Comparison of ENCODE assay signal across 8 mouse cellular contexts in genomic region chr6:136804705-136805408, GRCm38 (mm10). TPM values are rescaled to one million over a fixed set of nuclear protein-coding genes. Genes with fewer than 3 reads are reported as not detected.
DNase-seq lines count a peak whose midpoint lies in the region; ATAC-seq and TF ChIP-seq lines count a peak whose summit lies in the region.

No protein-coding gene starts in this region.

- no peak for DNase-seq in heart, adult 2 months
- DNase-seq in heart, postnatal 36 days: no peak
- peak; percentile 69 for DNase-seq in CH12.LX (ENCODE audit: extremely low read depth)
- DNase-seq in forebrain, embryonic 14.5 days (ENCODE audit: low spot score): peak; percentile 22
- DNase-seq in liver, embryonic 13.5 days: peak; percentile 27
- DNase-seq in cerebellum, postnatal 10 days: no peak
- no peak for DNase-seq in adrenal gland, postnatal 25 days

- no peaks in the 10 kb centered on the region for H3K27me3 ChIP-seq in heart, adult 2 months (ENCODE audit: control insufficient read depth, insufficient read depth, low read length)
- no peaks in the 10 kb centered on the region for H3K27me3 ChIP-seq in CH12.LX (replicated peaks)
- H3K27me3 ChIP-seq in forebrain, embryonic 14.5 days (replicated peaks; ENCODE audit: control insufficient read depth, insufficient read depth, low read length): no peaks in the 10 kb centered on the region
- no peaks in the 10 kb centered on the region for H3K27me3 ChIP-seq in liver, embryonic 13.5 days

- ATAC-seq in forebrain, embryonic 14.5 days: no peak
- ATAC-seq in liver, embryonic 13.5 days (ENCODE audit: low read depth): no peak
- ATAC-seq in megakaryocyte-erythroid progenitor cell, adult 5-6 weeks (replicated peaks; ENCODE audit: low FRiP score, low TSS enrichment, poor library complexity, severe bottlenecking): no peak

- intact Hi-C loops in heart, adult 2 months (cut with DNase I): loop anchor here (1.0 kb wide), 1 partner anchor 22 kb away; the partner anchor contains the start of gene BC049715
- intact Hi-C loops in heart, postnatal 36 days (cut with DNase I): loop anchor here (1.0 kb wide), 1 partner anchor 22 kb away; the partner anchor contains the start of gene BC049715

- no peak overlapping the region for H3K9ac ChIP-seq in heart, adult 2 months (ENCODE audit: low read depth, low read length)
- H3K9ac ChIP-seq in CH12.LX (ENCODE audit: insufficient read depth, low read depth): peak overlapping the region; percentile 78
- peak overlapping the region; percentile 90 for H3K9ac ChIP-seq in forebrain, embryonic 14.5 days (ENCODE audit: low read length)
- H3K9ac ChIP-seq in liver, embryonic 13.5 days: peak overlapping the region; percentile 73

- in situ Hi-C loops in CH12.LX (cut with MboI; ENCODE audit: low pct_ligation_motif_present, low pct_unique_long_range_greater_than_20kb, low sequenced_read_pairs): no loop called here

- peak overlapping the region; percentile 34 for H3K4me2 ChIP-seq in CH12.LX (ENCODE audit: insufficient read depth, low read depth, poor library complexity, severe bottlenecking)
- H3K4me2 ChIP-seq in forebrain, embryonic 14.5 days (ENCODE audit: low read length): peak overlapping the region; percentile 56
- H3K4me2 ChIP-seq in liver, embryonic 13.5 days: peak overlapping the region; percentile 88

- peak overlapping the region; percentile 71 for H3K4me3 ChIP-seq in heart, adult 2 months
- peak overlapping the region; percentile 33 to 56 (median 48) for H3K4me3 ChIP-seq in CH12.LX (replicated peaks in 1 of 3; ENCODE audit: low read depth in 2 of 3, low read length in 2 of 3, poor library complexity in 1 of 3)
- peak overlapping the region; percentile 71 for H3K4me3 ChIP-seq in forebrain, embryonic 14.5 days (ENCODE audit: low read depth, low read length)
- H3K4me3 ChIP-seq in liver, embryonic 13.5 days (replicated peaks): peak overlapping the region; percentile 71

- TF ChIP-seq CTCF in heart, adult 2 months (IDR thresholded peaks at IDR 0.05): no peak
- peak in 1 of 2 experiments; percentile 28; a peak in 1 of 4 replicates for TF ChIP-seq CTCF in CH12.LX (conservative IDR thresholded peaks at IDR 0.05 in 1 of 2, IDR thresholded peaks at IDR 0.05 in 1 of 2; ENCODE audit: low read depth in 2 of 2, low read length in 2 of 2)

- H3K36me3 ChIP-seq in heart, adult 2 months (ENCODE audit: control insufficient read depth, insufficient read depth, low read length): no peaks in the 10 kb centered on the region
- no peaks in the 10 kb centered on the region for H3K36me3 ChIP-seq in CH12.LX (replicated peaks in 1 of 2; ENCODE audit: control insufficient read depth in 1 of 2, insufficient read depth in 1 of 2, low read length in 1 of 2)
- H3K36me3 ChIP-seq in forebrain, embryonic 14.5 days (ENCODE audit: control insufficient read depth, insufficient read depth, low read length): no peaks in the 10 kb centered on the region
- H3K36me3 ChIP-seq in liver, embryonic 13.5 days: peaks cover 3% of the 10 kb centered on the region; the same call in 1 of the 2 replicates

- no peak for TF ChIP-seq POLR2A in heart, adult 2 months (IDR thresholded peaks at IDR 0.05; ENCODE audit: insufficient read depth, low read depth, low read length)
- no peak for TF ChIP-seq POLR2A in CH12.LX (IDR thresholded peaks at IDR 0.05; ENCODE audit: low read depth, low read length)

- 18% methylated on average over 9 of the region's 9 CpGs for WGBS in heart, adult 2 months
- WGBS in forebrain, embryonic 14.5 days: 29% methylated on average over 9 of the region's 9 CpGs
- WGBS in liver, embryonic 13.5 days (ENCODE audit: insufficient replicate concordance): 11% methylated on average over 9 of the region's 9 CpGs

- dilution Hi-C loops in CH12.LX (cut with MboI; ENCODE audit: extremely low pct_ligation_motif_present, extremely low pct_unique_long_range_greater_than_20kb, low sequenced_read_pairs): no loop called here

- H3K27ac ChIP-seq in heart, adult 2 months: peak overlapping the region; percentile 99
- H3K27ac ChIP-seq in CH12.LX (ENCODE audit: insufficient read depth, low read depth): peak overlapping the region; percentile 70
- H3K27ac ChIP-seq in forebrain, embryonic 14.5 days (ENCODE audit: low read depth, low read length): peak overlapping the region; percentile 98
- peak overlapping the region; percentile 100 for H3K27ac ChIP-seq in liver, embryonic 13.5 days

- peaks cover 4% of the 10 kb centered on the region for H3K4me1 ChIP-seq in heart, adult 2 months (ENCODE audit: control insufficient read depth, insufficient read depth, low read length)
- peaks cover 2 to 38% of the 10 kb centered on the region in 2 experiments; a peak in 2 of 4 replicates for H3K4me1 ChIP-seq in CH12.LX (ENCODE audit: control insufficient read depth in 1 of 2, insufficient read depth in 2 of 2)
- peaks cover 14% of the 10 kb centered on the region for H3K4me1 ChIP-seq in forebrain, embryonic 14.5 days (ENCODE audit: control insufficient read depth, insufficient read depth, low read length)
- peaks cover 68% of the 10 kb centered on the region for H3K4me1 ChIP-seq in liver, embryonic 13.5 days (replicated peaks)

- no peak for TF ChIP-seq EP300 in heart, adult 2 months (IDR thresholded peaks at IDR 0.05; ENCODE audit: insufficient read depth, low read depth, low read length)
- TF ChIP-seq EP300 in CH12.LX (IDR thresholded peaks at IDR 0.05; ENCODE audit: low read length): peak; percentile 39; the same call in 1 of the 2 replicates

- no peaks in the 10 kb centered on the region for H3K79me2 ChIP-seq in heart, adult 2 months (replicated peaks; ENCODE audit: control insufficient read depth, insufficient read depth, low read length)
- peaks cover 16% of the 10 kb centered on the region for H3K79me2 ChIP-seq in CH12.LX (replicated peaks; ENCODE audit: control insufficient read depth, extremely low read depth, insufficient read depth, poor library complexity, severe bottlenecking)

- no peaks in the 10 kb centered on the region for H3K9me3 ChIP-seq in CH12.LX (replicated peaks; ENCODE audit: low read length)
- H3K9me3 ChIP-seq in forebrain, embryonic 14.5 days (replicated peaks; ENCODE audit: control insufficient read depth, low read length): no peaks in the 10 kb centered on the region
- no peaks in the 10 kb centered on the region for H3K9me3 ChIP-seq in liver, embryonic 13.5 days (replicated peaks)

- TF ChIP-seq RAD21 in CH12.LX (IDR thresholded peaks at IDR 0.05; ENCODE audit: low read depth, low read length): no peak

RNA-seq across cellular contexts. Expression of gene Hist4h4, which starts 0.6 kb away (rescaled TPM):
- 1 to 10 TPM; 5.9 to 6.5 TPM for total RNA-seq in heart, adult 2 months (2021)
- 0.16 and 0.56 TPM in 2 replicates for polyA plus RNA-seq in heart, adult 2 months (2012; rRNA removed)
- 1 to 10 TPM; 8.2 to 8.5 TPM for total RNA-seq in heart, postnatal 36 days (2021)
- total RNA-seq in CH12.LX (2012; rRNA removed): 78.2 and 135 TPM in 2 replicates
- total RNA-seq in CH12.LX (2014; rRNA removed): 2.7 and 3.6 TPM in 2 replicates
- polyA plus RNA-seq in CH12.LX (2012; ENCODE audit: insufficient read length, low read depth): 0.16 TPM in 2 replicates
- 0.61 and 1.5 TPM in 2 replicates for polyA plus RNA-seq in forebrain, embryonic 14.5 days (2014; fragmentation: Nextera tagmentation; extraction: Ambion mirVana)
- polyA plus RNA-seq in liver, embryonic 13.5 days (2015; fragmentation: Nextera tagmentation; extraction: Ambion mirVana): 1.3 and 1.5 TPM in 2 replicates
- 28.8 and 33.6 TPM in 2 replicates for total RNA-seq in megakaryocyte-erythroid progenitor cell, adult 5-6 weeks (2014; fragmentation: Nextera tagmentation)
- 19.2 and 39.0 TPM in 2 replicates for total RNA-seq in megakaryocyte-erythroid progenitor cell, adult 5-6 weeks (2017)
- 13.6 and 16.1 TPM in 2 replicates for total RNA-seq in adrenal gland, postnatal 25 days (2021)

RNA-seq across cellular contexts. Expression of gene H2afj, which starts 3.2 kb away (rescaled TPM):
- total RNA-seq in heart, adult 2 months (2021): 10 to 100 TPM; 29.4 to 30.1 TPM
- 24.6 and 49.4 TPM in 2 replicates for polyA plus RNA-seq in heart, adult 2 months (2012; rRNA removed)
- total RNA-seq in heart, postnatal 36 days (2021): 10 to 100 TPM; 29.9 to 30.9 TPM
- total RNA-seq in CH12.LX (2012; rRNA removed): 196 and 217 TPM in 2 replicates
- 124 and 125 TPM in 2 replicates for total RNA-seq in CH12.LX (2014; rRNA removed)
- polyA plus RNA-seq in CH12.LX (2012; ENCODE audit: insufficient read length, low read depth): 158 and 184 TPM in 2 replicates
- polyA plus RNA-seq in forebrain, embryonic 14.5 days (2014; fragmentation: Nextera tagmentation; extraction: Ambion mirVana): 97.3 and 108 TPM in 2 replicates
- 167 and 177 TPM in 2 replicates for polyA plus RNA-seq in liver, embryonic 13.5 days (2015; fragmentation: Nextera tagmentation; extraction: Ambion mirVana)
- 38.7 and 39.4 TPM in 2 replicates for total RNA-seq in megakaryocyte-erythroid progenitor cell, adult 5-6 weeks (2014; fragmentation: Nextera tagmentation)
- total RNA-seq in megakaryocyte-erythroid progenitor cell, adult 5-6 weeks (2017): 43.2 and 73.2 TPM in 2 replicates
- total RNA-seq in adrenal gland, postnatal 25 days (2021): 196 and 200 TPM in 2 replicates

RNA-seq across cellular contexts. Expression of gene BC049715, which starts 22.6 kb away (rescaled TPM):
- 1 to 10 TPM in 1 of 2 experiments, under 1 TPM in 1; 0.44 to 1.8 TPM for total RNA-seq in heart, adult 2 months (2021)
- polyA plus RNA-seq in heart, adult 2 months (2012; rRNA removed): 0.59 and 0.61 TPM in 2 replicates
- under 1 TPM; 0.27 to 0.36 TPM for total RNA-seq in heart, postnatal 36 days (2021)
- total RNA-seq in CH12.LX (2012; rRNA removed) (9.9 and 10.7 TPM in 2 replicates), CH12.LX (2014; rRNA removed) (8.8 and 10.1 TPM in 2 replicates)
- polyA plus RNA-seq in CH12.LX (2012; ENCODE audit: insufficient read length, low read depth): 13.1 and 13.5 TPM in 2 replicates
- polyA plus RNA-seq in forebrain, embryonic 14.5 days (2014; fragmentation: Nextera tagmentation; extraction: Ambion mirVana): 0.86 and 1.2 TPM in 2 replicates
- 1.2 and 2.4 TPM in 2 replicates for polyA plus RNA-seq in liver, embryonic 13.5 days (2015; fragmentation: Nextera tagmentation; extraction: Ambion mirVana)
- 0.96 and 1.2 TPM in 2 replicates for total RNA-seq in megakaryocyte-erythroid progenitor cell, adult 5-6 weeks (2014; fragmentation: Nextera tagmentation)
- 1.0 and 2.5 TPM in 2 replicates for total RNA-seq in megakaryocyte-erythroid progenitor cell, adult 5-6 weeks (2017)
- 0.24 and 0.94 TPM in 2 replicates for total RNA-seq in adrenal gland, postnatal 25 days (2021)

RNA-seq across cellular contexts. Expression of gene Wbp11, which starts 23.2 kb away (rescaled TPM):
- 10 to 100 TPM; 67.6 to 68.1 TPM for total RNA-seq in heart, adult 2 months (2021)
- polyA plus RNA-seq in heart, adult 2 months (2012; rRNA removed): 28.7 and 28.9 TPM in 2 replicates
- total RNA-seq in heart, postnatal 36 days (2021): 10 to 100 TPM; 63.3 to 64.1 TPM
- 49.1 and 51.3 TPM in 2 replicates for total RNA-seq in CH12.LX (2012; rRNA removed)
- 27.7 and 29.5 TPM in 2 replicates for total RNA-seq in CH12.LX (2014; rRNA removed)
- polyA plus RNA-seq in CH12.LX (2012; ENCODE audit: insufficient read length, low read depth): 189 and 212 TPM in 2 replicates
- polyA plus RNA-seq in forebrain, embryonic 14.5 days (2014; fragmentation: Nextera tagmentation; extraction: Ambion mirVana): 65.3 and 76.5 TPM in 2 replicates
- 62.5 and 80.2 TPM in 2 replicates for polyA plus RNA-seq in liver, embryonic 13.5 days (2015; fragmentation: Nextera tagmentation; extraction: Ambion mirVana)
- 122 and 137 TPM in 2 replicates for total RNA-seq in megakaryocyte-erythroid progenitor cell, adult 5-6 weeks (2014; fragmentation: Nextera tagmentation)
- 57.0 and 70.7 TPM in 2 replicates for total RNA-seq in megakaryocyte-erythroid progenitor cell, adult 5-6 weeks (2017)
- total RNA-seq in adrenal gland, postnatal 25 days (2021): 73.2 and 79.7 TPM in 2 replicates

RNA-seq across cellular contexts. Expression of gene Gucy2c, which starts 23.3 kb away (rescaled TPM):
- not detected for total RNA-seq in heart, adult 2 months (2021)
- polyA plus RNA-seq in heart, adult 2 months (2012; rRNA removed): not detected in 2 replicates
- not detected for total RNA-seq in heart, postnatal 36 days (2021)
- total RNA-seq in CH12.LX (2012; rRNA removed): 0.08 and 0.13 TPM in 2 replicates
- total RNA-seq in CH12.LX (2014; rRNA removed): 0.08 TPM in 1 of 2 replicates, not detected in the other
- 0.08 and 0.10 TPM in 2 replicates for polyA plus RNA-seq in CH12.LX (2012; ENCODE audit: insufficient read length, low read depth)
- 0.12 and 0.18 TPM in 2 replicates for polyA plus RNA-seq in forebrain, embryonic 14.5 days (2014; fragmentation: Nextera tagmentation; extraction: Ambion mirVana)
- 0.08 and 0.15 TPM in 2 replicates for polyA plus RNA-seq in liver, embryonic 13.5 days (2015; fragmentation: Nextera tagmentation; extraction: Ambion mirVana)
- not detected in 2 replicates for total RNA-seq in megakaryocyte-erythroid progenitor cell, adult 5-6 weeks (2014; fragmentation: Nextera tagmentation)
- total RNA-seq in megakaryocyte-erythroid progenitor cell, adult 5-6 weeks (2017): not detected in 2 replicates
- not detected in 2 replicates for total RNA-seq in adrenal gland, postnatal 25 days (2021)

Comparison
In these comparisons a context has a peak if more than half of its experiments do, and no peak if none do; other contexts are left out.
1. DNase-seq: peak in CH12.LX (single experiment), forebrain, embryonic 14.5 days (single experiment) and liver, embryonic 13.5 days (single experiment); none in heart, adult 2 months (0 of 2), heart, postnatal 36 days (0 of 2), cerebellum, postnatal 10 days (0 of 2) and adrenal gland, postnatal 25 days (single experiment).
2. H3K4me2 ChIP-seq: peak in every context shown above with its lines; median percentile 88 in liver, embryonic 13.5 days; 56 in forebrain, embryonic 14.5 days; 34 in CH12.LX.
3. Peak in every context shown above with its lines, with median percentiles within 50 percentile points of each other: H3K27ac ChIP-seq and H3K4me3 ChIP-seq.